Comparison of ENCODE assay signal across 27 mouse cellular contexts in the genomic region with DNA sequence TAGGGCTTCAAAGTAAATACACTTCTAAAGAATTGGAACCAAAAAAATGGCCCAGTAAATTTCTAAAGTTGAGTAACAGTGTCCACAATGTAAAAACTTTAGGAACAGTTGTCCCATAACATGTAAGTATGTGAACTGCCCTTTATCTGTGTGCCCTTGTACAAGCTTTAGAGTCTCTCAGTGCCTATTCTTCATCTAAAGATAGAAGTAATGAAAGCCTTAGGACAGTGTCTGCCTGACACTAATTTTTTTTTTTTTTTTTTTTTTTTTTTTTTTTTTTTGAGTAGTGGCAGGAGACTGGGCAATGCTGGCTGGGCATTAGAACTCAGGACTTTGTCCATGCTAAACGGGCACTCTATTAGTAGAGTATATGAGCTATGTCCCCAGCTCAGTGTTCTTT.
"Had no signal": no experiment of that assay in that cellular context is flagged by ENCODE, and none has a peak within 500 bp of the region (broad histone marks: within the 10 kb centered on the region; RNA-seq: fewer than 3 reads in every experiment).

No protein-coding gene starts in this region.

- H3K4me3 ChIP-seq: embryonic facial prominence, embryonic 10.5 days; embryonic facial prominence, embryonic 12.5 days; embryonic facial prominence, embryonic 13.5 days; embryonic facial prominence, embryonic 15.5 days; erythroblast, embryonic 14.5 days; forebrain, embryonic 10.5 days; forebrain, embryonic 12.5 days; forebrain, embryonic 13.5 days; forebrain, embryonic 15.5 days; gastrocnemius, adult 2 months; heart, adult 2 months had no signal

- H3K9me3 ChIP-seq: embryonic facial prominence, embryonic 10.5 days; embryonic facial prominence, embryonic 12.5 days; embryonic facial prominence, embryonic 13.5 days; embryonic facial prominence, embryonic 15.5 days; forebrain, embryonic 10.5 days; forebrain, embryonic 12.5 days; forebrain, embryonic 13.5 days; forebrain, embryonic 15.5 days had no signal

- H3K4me2 ChIP-seq: embryonic facial prominence, embryonic 12.5 days; embryonic facial prominence, embryonic 13.5 days; embryonic facial prominence, embryonic 15.5 days; forebrain, embryonic 12.5 days; forebrain, embryonic 13.5 days; forebrain, embryonic 15.5 days had no signal

- H3K27me3 ChIP-seq: embryonic facial prominence, embryonic 12.5 days; embryonic facial prominence, embryonic 13.5 days; embryonic facial prominence, embryonic 15.5 days; forebrain, embryonic 12.5 days; forebrain, embryonic 13.5 days; forebrain, embryonic 15.5 days had no signal

- DNase-seq: cerebellum, adult 8-10 months; cerebellum, adult 9-10 months; cerebellum, adult 9-11 months; cerebellum, postnatal 10 days; cerebellum, postnatal 14 days; cerebellum, postnatal 25 days; cerebellum, postnatal 36 days; embryo, embryonic 11 days; forebrain, postnatal 0 days; gastrocnemius, adult 2 months; gastrocnemius, postnatal 10 days; gastrocnemius, postnatal 14 days; gastrocnemius, postnatal 25 days; gastrocnemius, postnatal 36 days; heart, adult 18-20 months; heart, adult 2 months had no signal

- H3K9ac ChIP-seq: embryonic facial prominence, embryonic 12.5 days; embryonic facial prominence, embryonic 13.5 days; embryonic facial prominence, embryonic 15.5 days; forebrain, embryonic 12.5 days; forebrain, embryonic 13.5 days; forebrain, embryonic 15.5 days; forebrain, postnatal 0 days had no signal

- H3K36me3 ChIP-seq: embryonic facial prominence, embryonic 12.5 days; embryonic facial prominence, embryonic 15.5 days; forebrain, embryonic 15.5 days had no signal

- H3K27ac ChIP-seq: embryonic facial prominence, embryonic 10.5 days; embryonic facial prominence, embryonic 12.5 days; embryonic facial prominence, embryonic 13.5 days; embryonic facial prominence, embryonic 15.5 days; forebrain, embryonic 10.5 days; forebrain, embryonic 12.5 days; forebrain, embryonic 13.5 days; forebrain, embryonic 15.5 days; gastrocnemius, adult 2 months; heart, adult 2 months had no signal

- ATAC-seq: forebrain, embryonic 13.5 days; forebrain, embryonic 14.5 days; forebrain, embryonic 15.5 days; forebrain, embryonic 16.5 days; forebrain, postnatal 0 days had no signal
